Mouse (Mus musculus) brain, embryonic 14.5 days (tissue): ENCODE measurements at regions not wholly inside any gene's neighbourhood (a gene's known extent, or its start where the extent isn't known, plus 50 kb on each side); places are given as distances from the start of the nearest gene placed in this dataset.

Experiments used
- CTCF ChIP-seq: fragments of 200-500 bp; IDR thresholded peaks from 2 replicates; pipeline ENCODE4 v1.5.1; 2012; ENCODE audit warnings: inconsistent platforms, mild to moderate bottlenecking, moderate library complexity, borderline replicate concordance; ENCODE audit not compliant: insufficient read depth, insufficient read length; ENCODE audit errors: extremely low read depth
- POLR2A ChIP-seq: fragments of 200-500 bp; IDR thresholded peaks from 2 replicates; pipeline ENCODE4 v1.6.1; 2012; ENCODE audit warnings: mild to moderate bottlenecking, inconsistent platforms, borderline replicate concordance; ENCODE audit not compliant: poor library complexity, insufficient read depth, insufficient read length, severe bottlenecking; ENCODE audit errors: extremely low read depth

DNA sequence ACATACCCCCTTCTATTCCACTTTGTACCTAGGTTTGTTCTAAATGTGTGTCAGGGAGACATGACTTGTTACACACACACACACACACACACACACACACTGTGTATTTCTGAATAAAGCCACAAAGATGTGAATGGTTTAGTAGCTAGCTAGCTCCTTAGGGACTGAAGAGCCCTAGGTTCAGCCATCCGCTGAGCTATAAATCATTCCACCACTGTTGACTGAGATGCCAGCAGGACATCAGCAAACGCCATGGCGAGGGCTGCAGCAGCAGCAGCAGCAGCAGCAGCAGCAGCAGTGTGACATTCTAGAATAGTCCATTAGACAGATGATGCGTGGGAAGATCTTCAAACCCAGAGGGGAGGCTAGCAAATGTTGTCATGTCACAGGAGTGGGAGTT, 455.9 kb downstream of the Med13l start:
- TF ChIP-seq POLR2A (no peak), CTCF (no peak)
